Mouse (Mus musculus): ENCODE results near the gene Olfr52.
"Not testable (repeated sequence)": the region's sequence is repeated elsewhere in the genome, so short reads cannot be mapped to it uniquely, and the experiment has no call there.

Olfr52 gene

GRCm38 (mm10) chr2:86185583-86185982 is at the start of gene Olfr52:
Gene Olfr52 (minus strand): TSS chr2:86185683.
- DNase-seq (ENCODE audit: inconsistent ontology term), result no peak

DNA sequence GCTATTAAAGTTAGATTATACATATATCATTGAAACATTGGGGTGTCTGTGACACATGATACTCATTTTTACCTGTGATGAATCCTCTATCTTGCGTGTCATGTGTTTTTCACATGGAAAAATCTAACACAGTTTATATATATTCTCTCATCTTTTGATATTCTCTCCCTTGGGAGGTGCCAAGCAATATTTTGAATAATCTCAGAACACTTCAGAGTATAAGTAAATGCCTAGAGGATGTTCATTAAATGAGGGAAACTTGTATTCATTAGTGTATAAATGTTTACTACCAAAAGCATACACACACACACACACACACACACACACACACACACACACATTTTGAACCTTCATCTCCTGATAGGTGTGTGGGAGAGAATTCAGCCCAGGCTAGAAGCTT is 45.8 kb upstream of the Olfr52 start, which contains the start of gene Olfr1047:
Olfr1047 (minus strand) TSS at position 101 of the 400 bp plus-strand sequence.
- no peak for DNase-seq (ENCODE audit: inconsistent ontology term)

DNA sequence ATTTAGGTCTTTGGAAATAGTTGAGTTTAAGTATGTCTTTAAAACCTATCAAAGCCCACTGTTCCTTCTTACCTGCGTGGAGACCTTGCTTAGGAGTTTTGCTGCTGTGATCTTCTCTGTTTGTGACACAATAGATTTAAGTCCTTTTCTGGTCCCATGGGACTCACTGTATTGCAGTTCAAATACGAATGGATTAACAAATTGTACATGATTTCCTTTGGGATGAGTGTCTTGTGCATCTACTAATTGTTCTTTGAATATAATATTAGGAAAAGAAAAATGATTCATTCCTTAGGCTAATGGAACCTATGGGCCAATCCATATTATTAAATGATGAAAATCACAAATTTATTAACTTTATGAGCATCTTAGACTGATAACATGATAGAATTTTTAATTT is 33.7 kb upstream of the Olfr52 start, which contains the start of gene Olfr1046:
Olfr1046 (minus strand) TSS at position 101 of the 400 bp plus-strand sequence.
- no peak for DNase-seq (ENCODE audit: inconsistent ontology term)

GRCm38 (mm10) chr2:86202909-86203308 is 17.4 kb upstream of the Olfr52 start, which contains the start of gene Olfr1045:
Gene Olfr1045 (minus strand): TSS chr2:86203009.
- DNase-seq (ENCODE audit: inconsistent ontology term), result no peak

GRCm38 (mm10) chr2:86195863-86196262 is 10.4 kb upstream of the Olfr52 start:
- DNase-seq (ENCODE audit: inconsistent ontology term), result no peak

- no peak for DNase-seq (ENCODE audit: inconsistent ontology term)
Measured at GRCm38 (mm10) chr2:86179950-86180349, 5.5 kb downstream of the Olfr52 start.

GRCm38 (mm10) chr2:86177720-86178119 is 7.8 kb downstream of the Olfr52 start, which contains the start of gene Olfr1044:
Gene Olfr1044 (minus strand): TSS chr2:86177820.
- DNase-seq (ENCODE audit: inconsistent ontology term), result no peak

- not testable (repeated sequence) for DNase-seq (ENCODE audit: inconsistent ontology term)
Measured at GRCm38 (mm10) chr2:86175422-86175821, 10.1 kb downstream of the Olfr52 start.

GRCm38 (mm10) chr2:86167422-86167821 is 18.1 kb downstream of the Olfr52 start, which contains the start of gene Olfr1043:
Gene Olfr1043 (minus strand): TSS chr2:86167522.
- DNase-seq (ENCODE audit: inconsistent ontology term), result no peak

GRCm38 (mm10) chr2:86161738-86162137 is 23.7 kb downstream of the Olfr52 start, which contains the start of gene Olfr1042:
Gene Olfr1042 (minus strand): TSS chr2:86161838.
- no peak for DNase-seq (ENCODE audit: inconsistent ontology term)

GRCm38 (mm10) chr2:86146632-86147031 is 38.9 kb downstream of the Olfr52 start, which contains the start of gene Olfr1040:
Gene Olfr1040 (minus strand): TSS chr2:86146732.
- DNase-seq (ENCODE audit: inconsistent ontology term), result no peak

DNA sequence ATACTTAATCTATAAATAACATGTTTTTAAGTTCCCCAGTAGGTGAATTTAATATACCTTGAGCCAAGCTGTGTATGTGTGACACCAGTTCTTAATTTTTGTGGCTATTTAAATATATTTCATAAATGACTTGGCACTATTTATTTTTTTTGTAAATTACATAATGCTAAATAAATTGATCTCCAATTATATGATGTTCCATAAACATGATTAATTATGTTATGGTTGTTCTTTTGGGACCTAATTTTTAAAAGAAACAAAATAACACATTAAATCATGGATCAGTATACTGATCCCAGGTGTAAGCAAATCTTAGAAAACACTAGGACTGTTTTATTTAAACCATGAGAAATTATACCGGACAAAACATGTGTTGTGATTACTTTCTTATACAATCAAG is 49.7 kb downstream of the Olfr52 start, which contains the start of gene Olfr1039:
Olfr1039 (minus strand) TSS at position 101 of the 400 bp plus-strand sequence.
- no peak for DNase-seq (ENCODE audit: inconsistent ontology term)

All from Muller cell, postnatal 12 days (primary cell).